Mouse (Mus musculus): ENCODE results near the gene Gpcpd1. TPM values are rescaled to one million over a fixed set of nuclear protein-coding genes. Genes with fewer than 3 reads are reported as not detected.
"Not testable (repeated sequence)": the region's sequence is repeated elsewhere in the genome, so short reads cannot be mapped to it uniquely, and the experiment has no call there.

Gene Gpcpd1
- total RNA-seq (2021), result 100 to 1,000 TPM; 118 to 190 TPM

GRCm38 (mm10) chr2:132587240-132587779, at the start of gene Gpcpd1:
TSS of gene Gpcpd1 (minus strand) at chr2:132587729.
- intact Hi-C loops (cut with DNase I), result no loop called here
- DNase-seq, result no peak

- intact Hi-C loops (cut with DNase I), result no loop called here
- DNase-seq, result no peak
Measured at GRCm38 (mm10) chr2:132636534-132636933, 49.0 kb upstream of the Gpcpd1 start.

- intact Hi-C loops (cut with DNase I), result no loop called here
- DNase-seq, result no peak
Measured at GRCm38 (mm10) chr2:132628626-132629025, 41.1 kb upstream of the Gpcpd1 start.

- intact Hi-C loops (cut with DNase I), result no loop called here
- DNase-seq, result no peak
Measured at GRCm38 (mm10) chr2:132623092-132623491, 35.6 kb upstream of the Gpcpd1 start.

GRCm38 (mm10) chr2:132617693-132618092, 30.2 kb upstream of the Gpcpd1 start:
- intact Hi-C loops (cut with DNase I), result no loop called here
- DNase-seq, result no peak

- intact Hi-C loops (cut with DNase I), result no loop called here
- no peak for DNase-seq
Measured at GRCm38 (mm10) chr2:132613581-132614188, 26.2 kb upstream of the Gpcpd1 start.

GRCm38 (mm10) chr2:132611551-132612233, 24.2 kb upstream of the Gpcpd1 start:
- DNase-seq, result no peak
- intact Hi-C loops (cut with DNase I), result no loop called here

- intact Hi-C loops (cut with DNase I), result no loop called here
- DNase-seq, result peak; percentile 54 to 56
Measured at GRCm38 (mm10) chr2:132607141-132608093, 19.9 kb upstream of the Gpcpd1 start.

- no peak for DNase-seq
- intact Hi-C loops (cut with DNase I), result no loop called here
Measured at GRCm38 (mm10) chr2:132605795-132606563, 18.4 kb upstream of the Gpcpd1 start.

- intact Hi-C loops (cut with DNase I), result no loop called here
- DNase-seq, result no peak
Measured at GRCm38 (mm10) chr2:132604922-132605321, 17.4 kb upstream of the Gpcpd1 start.

- no peak for DNase-seq
- intact Hi-C loops (cut with DNase I), result no loop called here
Measured at GRCm38 (mm10) chr2:132603706-132604105, 16.2 kb upstream of the Gpcpd1 start.

GRCm38 (mm10) chr2:132601777-132602176, 14.2 kb upstream of the Gpcpd1 start:
- intact Hi-C loops (cut with DNase I), result no loop called here
- no peak for DNase-seq

- no peak for DNase-seq
- intact Hi-C loops (cut with DNase I), result no loop called here
Measured at GRCm38 (mm10) chr2:132600081-132600480, 12.6 kb upstream of the Gpcpd1 start.

- peak; percentile 61 to 70 for DNase-seq
Measured at GRCm38 (mm10) chr2:132599127-132599526, 11.6 kb upstream of the Gpcpd1 start.

GRCm38 (mm10) chr2:132597866-132598480, 10.4 kb upstream of the Gpcpd1 start:
- no peak for DNase-seq
- intact Hi-C loops (cut with DNase I), result no loop called here

More at GRCm38 (mm10) chr2:132599127-132599526, 11.6 kb upstream of the Gpcpd1 start:
- intact Hi-C loops (cut with DNase I), result no loop called here

GRCm38 (mm10) chr2:132597226-132597625, 9.7 kb upstream of the Gpcpd1 start:
- DNase-seq, result peak in 1 of 2 experiments; percentile 55
- intact Hi-C loops (cut with DNase I), result no loop called here

GRCm38 (mm10) chr2:132595601-132596235, 8.2 kb upstream of the Gpcpd1 start:
- no peak for DNase-seq
- intact Hi-C loops (cut with DNase I), result no loop called here

- intact Hi-C loops (cut with DNase I), result no loop called here
- DNase-seq, result no peak
Measured at GRCm38 (mm10) chr2:132592126-132592525, 4.6 kb upstream of the Gpcpd1 start.

- DNase-seq; intact Hi-C loops (cut with DNase I): not testable (repeated sequence)
Measured at GRCm38 (mm10) chr2:132591579-132591978, 4.0 kb upstream of the Gpcpd1 start.

Measured in heart, postnatal 10 days (tissue).